ENCODE assay signal across 30 mouse cellular contexts in genomic region chr1:162886138-162886816, GRCm38 (mm10). TPM values are rescaled to one million over a fixed set of nuclear protein-coding genes. Genes with fewer than 3 reads are reported as not detected.
A peak's percentile ranks its signal among the peaks of the same experiment; 100 is the strongest.
DNase-seq lines count a peak whose midpoint lies in the region; ATAC-seq and TF ChIP-seq lines count a peak whose summit lies in the region.
"Had no signal": no experiment of that assay in that cellular context is flagged by ENCODE, and none has a peak within 500 bp of the region (broad histone marks: within the 10 kb centered on the region; RNA-seq: fewer than 3 reads in every experiment).

No protein-coding gene starts in this region.

- no peak overlapping the region for H3K27ac ChIP-seq in liver, embryonic 16.5 days (ENCODE audit: low read length)
- no peak overlapping the region for H3K27ac ChIP-seq in liver, embryonic 11.5 days (ENCODE audit: low read depth, low read length)
- H3K27ac ChIP-seq in intestine, embryonic 14.5 days (ENCODE audit: low read depth) = no peak overlapping the region
- no peak overlapping the region for H3K27ac ChIP-seq in stomach, embryonic 14.5 days (ENCODE audit: low read length)
- H3K27ac ChIP-seq: embryonic facial prominence, embryonic 12.5 days; heart, embryonic 13.5 days; limb, embryonic 13.5 days had no signal

- H3K27me3 ChIP-seq in liver, embryonic 16.5 days (ENCODE audit: control insufficient read depth, insufficient read depth, low read depth, low read length) = no peaks in the 10 kb centered on the region
- H3K27me3 ChIP-seq in liver, embryonic 11.5 days (replicated peaks; ENCODE audit: control insufficient read depth, insufficient read depth, low read length) = no peaks in the 10 kb centered on the region
- peaks cover 22% of the 10 kb centered on the region for H3K27me3 ChIP-seq in Patski
- H3K27me3 ChIP-seq in intestine, embryonic 14.5 days (replicated peaks; ENCODE audit: control insufficient read depth, insufficient read depth, low read length) = no peaks in the 10 kb centered on the region
- H3K27me3 ChIP-seq in stomach, embryonic 14.5 days (ENCODE audit: control insufficient read depth, insufficient read depth, low read length) = no peaks in the 10 kb centered on the region
- H3K27me3 ChIP-seq: embryonic facial prominence, embryonic 12.5 days; heart, embryonic 13.5 days; limb, embryonic 13.5 days had no signal

- in situ Hi-C loops in Patski (cut with MboI; ENCODE audit: low pct_unique_long_range_greater_than_20kb) = loop anchor here (25.0 kb wide), 1 partner anchor 1026 kb away; no protein-coding TSS in a partner anchor

- 68% methylated on average over 11 of the region's 11 CpGs for WGBS in liver, embryonic 16.5 days (ENCODE audit: insufficient replicate concordance)
- 75% methylated on average over 11 of the region's 11 CpGs for WGBS in liver, embryonic 11.5 days
- WGBS in intestine, embryonic 14.5 days = 82% methylated on average over 11 of the region's 11 CpGs
- 77% methylated on average over 11 of the region's 11 CpGs for WGBS in stomach, embryonic 14.5 days

- H3K4me1 ChIP-seq in liver, embryonic 16.5 days (ENCODE audit: control insufficient read depth, low read depth, low read length) = no peaks in the 10 kb centered on the region
- no peaks in the 10 kb centered on the region for H3K4me1 ChIP-seq in liver, embryonic 11.5 days (replicated peaks; ENCODE audit: control insufficient read depth, insufficient read depth, low read length)
- H3K4me1 ChIP-seq in intestine, embryonic 14.5 days (replicated peaks; ENCODE audit: control insufficient read depth, insufficient read depth, low read length) = no peaks in the 10 kb centered on the region
- H3K4me1 ChIP-seq in stomach, embryonic 14.5 days (ENCODE audit: control insufficient read depth, insufficient read depth, low read length) = no peaks in the 10 kb centered on the region
- H3K4me1 ChIP-seq: embryonic facial prominence, embryonic 12.5 days; heart, embryonic 13.5 days; limb, embryonic 13.5 days had no signal

- H3K9ac ChIP-seq in liver, embryonic 16.5 days (ENCODE audit: low read depth, low read length) = no peak overlapping the region
- no peak overlapping the region for H3K9ac ChIP-seq in liver, embryonic 11.5 days (ENCODE audit: low read depth, low read length)
- no peak overlapping the region for H3K9ac ChIP-seq in intestine, embryonic 14.5 days (ENCODE audit: low read length)
- H3K9ac ChIP-seq in stomach, embryonic 14.5 days (replicated peaks; ENCODE audit: low read depth, low read length) = no peak overlapping the region
- H3K9ac ChIP-seq: embryonic facial prominence, embryonic 12.5 days; forebrain, postnatal 0 days; heart, embryonic 13.5 days; limb, embryonic 13.5 days had no signal

- POLR2A ChIA-PET in Patski (lab: Charles Lee) = no interaction called here

- CTCF ChIA-PET in Patski (lab: Charles Lee) = interaction anchor here (1.4 to 1.5 kb wide), 2 partner anchors 11 kb away, joined by 3 to 4 read pairs; no protein-coding TSS in a partner anchor

- DNase-seq in liver, embryonic 11.5 days (ENCODE audit: low spot score) = no peak
- DNase-seq in Patski (ENCODE audit: low read depth, low spot score) = no peak
- DNase-seq in intestine, embryonic 14.5 days (ENCODE audit: low spot score) = no peak
- no peak for DNase-seq in left cerebral cortex, postnatal 4 days
- DNase-seq: cerebellum, adult 11-12 months; cerebellum, postnatal 25 days; forebrain, postnatal 0 days; gastrocnemius, postnatal 36 days; heart, adult 2 months; heart, postnatal 14 days; kidney, postnatal 10 days; lung, adult 2 months; lung, postnatal 4 days; right cerebral cortex, adult 18-20 months; right cerebral cortex, postnatal 4 days had no signal

- no peak overlapping the region for H3K4me2 ChIP-seq in liver, embryonic 16.5 days (ENCODE audit: low read depth, low read length)
- H3K4me2 ChIP-seq in liver, embryonic 11.5 days = no peak overlapping the region
- no peak overlapping the region for H3K4me2 ChIP-seq in intestine, embryonic 14.5 days (ENCODE audit: low read length)
- no peak overlapping the region for H3K4me2 ChIP-seq in stomach, embryonic 14.5 days (replicated peaks; ENCODE audit: low read depth, low read length)
- H3K4me2 ChIP-seq: embryonic facial prominence, embryonic 12.5 days; heart, embryonic 13.5 days; limb, embryonic 13.5 days had no signal

- intact Hi-C loops in left cerebral cortex, postnatal 4 days (cut with DNase I) = no loop called here

- no peaks in the 10 kb centered on the region for H3K9me3 ChIP-seq in liver, embryonic 16.5 days (replicated peaks; ENCODE audit: control insufficient read depth, low read length)
- no peaks in the 10 kb centered on the region for H3K9me3 ChIP-seq in liver, embryonic 11.5 days (ENCODE audit: control insufficient read depth, low read length)
- H3K9me3 ChIP-seq in intestine, embryonic 14.5 days (ENCODE audit: control insufficient read depth, low read length) = no peaks in the 10 kb centered on the region
- H3K9me3 ChIP-seq in stomach, embryonic 14.5 days (ENCODE audit: control insufficient read depth, low read depth, low read length) = no peaks in the 10 kb centered on the region
- H3K9me3 ChIP-seq: heart, embryonic 13.5 days; limb, embryonic 13.5 days had no signal

- H3K36me3 ChIP-seq in liver, embryonic 16.5 days (ENCODE audit: control insufficient read depth, insufficient read depth) = no peaks in the 10 kb centered on the region
- H3K36me3 ChIP-seq in liver, embryonic 11.5 days (ENCODE audit: control insufficient read depth, insufficient read depth, low read length) = no peaks in the 10 kb centered on the region
- H3K36me3 ChIP-seq in intestine, embryonic 14.5 days (ENCODE audit: control insufficient read depth, insufficient read depth, low read length) = no peaks in the 10 kb centered on the region
- no peaks in the 10 kb centered on the region for H3K36me3 ChIP-seq in stomach, embryonic 14.5 days (ENCODE audit: control insufficient read depth, insufficient read depth, low read length)
- H3K36me3 ChIP-seq: embryonic facial prominence, embryonic 12.5 days; heart, embryonic 13.5 days; limb, embryonic 13.5 days had no signal

- peak; percentile 62; the same call in 1 of the 2 replicates for ATAC-seq in liver, embryonic 16.5 days (ENCODE audit: low read depth)
- no peak for ATAC-seq in liver, embryonic 11.5 days (replicated peaks; ENCODE audit: low FRiP score)
- no peak for ATAC-seq in Patski
- ATAC-seq in intestine, embryonic 14.5 days (replicated peaks; ENCODE audit: low FRiP score, low TSS enrichment, low read depth) = 0 out of 2 replicates have a peak, but pooled peaks have one; percentile 58
- ATAC-seq in stomach, embryonic 14.5 days (ENCODE audit: insufficient number of reproducible peaks, insufficient read depth, low FRiP score, low read depth) = 0 out of 2 replicates have a peak, but pooled peaks have one; percentile 28
- ATAC-seq in megakaryocyte, adult 5-6 weeks (ENCODE audit: poor library complexity, severe bottlenecking) = no peak
- ATAC-seq: forebrain, postnatal 0 days had no signal

- TF ChIP-seq CTCF in Patski (IDR thresholded peaks at IDR 0.05) = peak; percentile 10

- no peak overlapping the region for H3K4me3 ChIP-seq in liver, embryonic 16.5 days (ENCODE audit: low read depth, low read length)
- no peak overlapping the region for H3K4me3 ChIP-seq in liver, embryonic 11.5 days (ENCODE audit: low read depth, low read length)
- no peak overlapping the region for H3K4me3 ChIP-seq in intestine, embryonic 14.5 days (ENCODE audit: low read depth, low read length)
- no peak overlapping the region for H3K4me3 ChIP-seq in stomach, embryonic 14.5 days (ENCODE audit: low read depth, low read length)
- H3K4me3 ChIP-seq: embryonic facial prominence, embryonic 12.5 days; heart, adult 2 months; heart, embryonic 13.5 days; limb, embryonic 13.5 days had no signal

RNA-seq across cellular contexts. Expression of gene Fmo2, which starts 12.2 kb away (rescaled TPM):
- polyA plus RNA-seq in liver, embryonic 16.5 days (2015; fragmentation: Nextera tagmentation; extraction: Ambion mirVana) = 0.21 and 0.32 TPM in 2 replicates
- not detected in 2 replicates for polyA plus RNA-seq in liver, embryonic 11.5 days (2014; fragmentation: Nextera tagmentation; extraction: Ambion mirVana)
- 0.42 TPM for polyA plus RNA-seq in Patski (2021)
- 0.22 and 1.5 TPM in 2 replicates for polyA plus RNA-seq in intestine, embryonic 14.5 days (2014; fragmentation: Nextera tagmentation; extraction: Ambion mirVana)
- polyA plus RNA-seq in stomach, embryonic 14.5 days (2014; fragmentation: Nextera tagmentation; extraction: Ambion mirVana) = 1.4 and 2.6 TPM in 2 replicates
- under 1 TPM; 0.28 TPM for total RNA-seq in left cerebral cortex, postnatal 4 days (2021)
- total RNA-seq in megakaryocyte, adult 5-6 weeks (2015) = 0.16 TPM in 1 of 2 replicates, not detected in the other
- total RNA-seq in megakaryocyte, adult 5-6 weeks (2017) = not detected in 2 replicates
- polyA plus RNA-seq: C2C12; neural tube, embryonic 14.5 days had no signal

RNA-seq across cellular contexts. Expression of gene Fmo1, which starts 19.9 kb away (rescaled TPM):
- polyA plus RNA-seq in liver, embryonic 16.5 days (2015; fragmentation: Nextera tagmentation; extraction: Ambion mirVana) = 32.4 and 39.5 TPM in 2 replicates
- 3.1 and 4.7 TPM in 2 replicates for polyA plus RNA-seq in liver, embryonic 11.5 days (2014; fragmentation: Nextera tagmentation; extraction: Ambion mirVana)
- 19.1 TPM for polyA plus RNA-seq in Patski (2021)
- polyA plus RNA-seq in intestine, embryonic 14.5 days (2014; fragmentation: Nextera tagmentation; extraction: Ambion mirVana) = 12.4 and 15.2 TPM in 2 replicates
- 7.0 and 10.6 TPM in 2 replicates for polyA plus RNA-seq in stomach, embryonic 14.5 days (2014; fragmentation: Nextera tagmentation; extraction: Ambion mirVana)
- total RNA-seq in left cerebral cortex, postnatal 4 days (2021) = 10 to 100 TPM; 28.6 to 30.7 TPM
- total RNA-seq in megakaryocyte, adult 5-6 weeks (2015) = not detected in 2 replicates
- total RNA-seq in megakaryocyte, adult 5-6 weeks (2017) = 0.41 TPM in 1 of 2 replicates, not detected in the other

RNA-seq across cellular contexts. Expression of gene Fmo6, which starts 51.0 kb away (rescaled TPM):
- polyA plus RNA-seq in liver, embryonic 16.5 days (2015; fragmentation: Nextera tagmentation; extraction: Ambion mirVana) = not detected in 2 replicates
- polyA plus RNA-seq in liver, embryonic 11.5 days (2014; fragmentation: Nextera tagmentation; extraction: Ambion mirVana) = not detected in 2 replicates
- not detected for polyA plus RNA-seq in Patski (2021)
- 0.08 TPM in 1 of 2 replicates, not detected in the other for polyA plus RNA-seq in intestine, embryonic 14.5 days (2014; fragmentation: Nextera tagmentation; extraction: Ambion mirVana)
- 0.13 and 0.16 TPM in 2 replicates for polyA plus RNA-seq in stomach, embryonic 14.5 days (2014; fragmentation: Nextera tagmentation; extraction: Ambion mirVana)
- total RNA-seq in left cerebral cortex, postnatal 4 days (2021) = not detected
- total RNA-seq in megakaryocyte, adult 5-6 weeks (2015) = not detected in 2 replicates
- total RNA-seq in megakaryocyte, adult 5-6 weeks (2017) = not detected in 2 replicates
- total RNA-seq: adrenal gland, adult 18-20 months; adrenal gland, postnatal 4 days; forebrain, postnatal 0 days; gastrocnemius, postnatal 36 days; heart, adult 2 months; heart, postnatal 14 days; layer of hippocampus, adult 8-10 months; left cerebral cortex, postnatal 14 days had no signal
- polyA plus RNA-seq: C2C12; forebrain, embryonic 11.5 days; forebrain, postnatal 0 days; heart, embryonic 13.5 days; hindbrain, embryonic 11.5 days; midbrain, postnatal 0 days; neural tube, embryonic 14.5 days had no signal

Comparison
In these comparisons a context has a peak if more than half of its experiments do, and no peak if none do; other contexts are left out.
1. ATAC-seq: peak in liver, embryonic 16.5 days (single experiment), intestine, embryonic 14.5 days (single experiment) and stomach, embryonic 14.5 days (single experiment); none in liver, embryonic 11.5 days (single experiment), Patski (single experiment) and megakaryocyte, adult 5-6 weeks (single experiment).